Mouse (Mus musculus): Measurements from ENCODE around the gene 3830406C13Rik. TPM values are rescaled to one million over a fixed set of nuclear protein-coding genes. Genes with fewer than 3 reads are reported as not detected.

Gene 3830406C13Rik
- polyA plus RNA-seq, 1 experiment from 2014 or later, result 37.4 TPM

DNA sequence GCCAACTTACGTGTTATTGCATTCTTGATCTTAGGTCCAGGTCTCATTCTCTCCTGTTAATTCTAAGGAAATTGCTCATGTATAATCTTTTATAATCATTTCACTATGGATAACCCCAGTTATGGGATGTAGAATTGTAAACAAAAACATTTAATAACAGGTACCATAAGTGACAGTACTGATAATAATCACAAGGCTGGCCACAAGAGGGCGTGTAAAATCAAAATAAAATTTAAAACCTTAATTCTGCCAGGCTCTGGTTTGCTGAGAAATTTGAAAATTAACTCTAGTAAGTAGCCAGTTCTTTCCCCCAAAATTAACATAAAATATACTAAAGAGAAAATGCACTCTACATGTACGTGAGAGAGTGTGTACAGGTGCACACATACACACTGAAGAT lies 16.7 kb downstream of the 3830406C13Rik start:
- WGBS, result 69% methylated on average over 3 of the region's 3 CpGs
- ATAC-seq (ENCODE audit: low read depth), result no peak
- Histone ChIP-seq H3K27ac (ENCODE audit: low read depth, low read length) (no peak overlapping the region), H3K9ac (replicated peaks; ENCODE audit: low read depth, low read length) (no peak overlapping the region), H3K4me3 (ENCODE audit: low read depth, low read length) (no peak overlapping the region), H3K36me3 (ENCODE audit: control insufficient read depth, insufficient read depth, low read length) (no peaks in the 10 kb centered on the region), H3K9me3 (ENCODE audit: control insufficient read depth, low read length) (no peaks in the 10 kb centered on the region), H3K4me2 (ENCODE audit: low read depth, low read length) (no peak overlapping the region), H3K27me3 (ENCODE audit: control insufficient read depth, insufficient read depth, low read length) (no peaks in the 10 kb centered on the region), H3K4me1 (ENCODE audit: control insufficient read depth, insufficient read depth, low read length) (no peaks in the 10 kb centered on the region)

GRCm38 (mm10) chr14:12303106-12303505 lies 19.1 kb downstream of the 3830406C13Rik start:
- H3K4me2 ChIP-seq (ENCODE audit: low read depth, low read length), result no peak overlapping the region
- H3K36me3 ChIP-seq (ENCODE audit: control insufficient read depth, insufficient read depth, low read length), result no peaks in the 10 kb centered on the region
- H3K4me3 ChIP-seq (ENCODE audit: low read depth, low read length), result no peak overlapping the region
- H3K9ac ChIP-seq (replicated peaks; ENCODE audit: low read depth, low read length), result no peak overlapping the region
- H3K27me3 ChIP-seq (ENCODE audit: control insufficient read depth, insufficient read depth, low read length), result no peaks in the 10 kb centered on the region
- no peaks in the 10 kb centered on the region for H3K9me3 ChIP-seq (ENCODE audit: control insufficient read depth, low read length)
- H3K4me1 ChIP-seq (ENCODE audit: control insufficient read depth, insufficient read depth, low read length), result no peaks in the 10 kb centered on the region
- no peak overlapping the region for H3K27ac ChIP-seq (ENCODE audit: low read depth, low read length)
- ATAC-seq (ENCODE audit: low read depth), result no peak
- WGBS, result 58% methylated on average over 2 of the region's 2 CpGs

DNA sequence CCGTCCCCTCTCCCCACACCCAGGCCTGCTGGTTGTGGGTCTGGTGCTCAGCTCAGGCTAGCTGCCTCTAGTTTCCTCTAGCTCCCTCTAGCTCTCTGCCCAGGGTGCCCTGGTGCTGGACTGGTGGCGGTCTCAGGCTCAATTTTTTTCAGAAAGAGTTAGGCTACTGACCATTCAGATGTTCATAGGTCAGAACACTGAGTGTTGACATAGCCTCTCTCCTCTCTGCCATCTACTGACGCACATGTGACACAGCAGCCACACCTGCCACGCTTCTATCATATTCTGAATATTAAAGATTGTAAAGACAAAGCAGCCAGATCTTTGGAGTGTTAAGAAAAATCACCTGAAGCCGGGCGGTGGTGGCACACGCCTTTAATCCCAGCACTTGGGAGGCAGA lies 49.6 kb downstream of the 3830406C13Rik start:
- Histone ChIP-seq H3K27ac (ENCODE audit: low read depth, low read length) (no peak overlapping the region), H3K4me3 (ENCODE audit: low read depth, low read length) (no peak overlapping the region), H3K4me1 (ENCODE audit: control insufficient read depth, insufficient read depth, low read length) (no peaks in the 10 kb centered on the region), H3K4me2 (ENCODE audit: low read depth, low read length) (no peak overlapping the region), H3K9ac (replicated peaks; ENCODE audit: low read depth, low read length) (no peak overlapping the region), H3K9me3 (ENCODE audit: control insufficient read depth, low read length) (no peaks in the 10 kb centered on the region), H3K27me3 (ENCODE audit: control insufficient read depth, insufficient read depth, low read length) (peaks cover 50% of the 10 kb centered on the region), H3K36me3 (ENCODE audit: control insufficient read depth, insufficient read depth, low read length) (no peaks in the 10 kb centered on the region)
- ATAC-seq (ENCODE audit: low read depth), result no peak
- 87% methylated on average over 7 of the region's 7 CpGs for WGBS

DNA sequence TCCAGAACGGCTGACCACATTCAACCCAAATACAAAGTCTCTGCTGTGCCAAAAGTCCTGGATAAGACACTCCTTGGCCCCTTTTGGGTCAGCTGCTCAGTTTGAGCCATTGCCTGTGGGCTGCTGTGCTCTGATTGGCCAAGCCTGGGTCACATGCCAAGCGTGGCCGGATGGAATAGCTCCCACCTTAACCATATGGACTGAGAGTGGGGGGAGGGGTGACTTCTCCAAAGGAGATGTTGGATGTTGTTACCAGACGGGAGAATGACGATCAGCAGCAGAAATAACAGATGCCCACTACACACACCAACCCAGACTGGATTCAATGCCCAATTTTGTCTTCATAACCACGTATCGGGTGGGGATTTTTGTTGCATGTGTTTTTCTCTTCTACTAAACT lies 51.0 kb downstream of the 3830406C13Rik start:
- ATAC-seq (ENCODE audit: low read depth), result no peak
- Histone ChIP-seq H3K9ac (replicated peaks; ENCODE audit: low read depth, low read length) (no peak overlapping the region), H3K4me2 (ENCODE audit: low read depth, low read length) (no peak overlapping the region), H3K4me1 (ENCODE audit: control insufficient read depth, insufficient read depth, low read length) (no peaks in the 10 kb centered on the region), H3K36me3 (ENCODE audit: control insufficient read depth, insufficient read depth, low read length) (no peaks in the 10 kb centered on the region), H3K9me3 (ENCODE audit: control insufficient read depth, low read length) (no peaks in the 10 kb centered on the region), H3K27me3 (ENCODE audit: control insufficient read depth, insufficient read depth, low read length) (peaks cover 57% of the 10 kb centered on the region), H3K4me3 (ENCODE audit: low read depth, low read length) (no peak overlapping the region), H3K27ac (ENCODE audit: low read depth, low read length) (no peak overlapping the region)
- WGBS, result 53% methylated on average over 7 of the region's 7 CpGs

GRCm38 (mm10) chr14:12337421-12337997 lies 53.5 kb downstream of the 3830406C13Rik start:
- Histone ChIP-seq H3K4me3 (ENCODE audit: low read depth, low read length) (no peak overlapping the region), H3K36me3 (ENCODE audit: control insufficient read depth, insufficient read depth, low read length) (no peaks in the 10 kb centered on the region), H3K27me3 (ENCODE audit: control insufficient read depth, insufficient read depth, low read length) (peaks cover 69% of the 10 kb centered on the region), H3K4me1 (ENCODE audit: control insufficient read depth, insufficient read depth, low read length) (no peaks in the 10 kb centered on the region), H3K27ac (ENCODE audit: low read depth, low read length) (no peak overlapping the region), H3K9me3 (ENCODE audit: control insufficient read depth, low read length) (no peaks in the 10 kb centered on the region), H3K9ac (replicated peaks; ENCODE audit: low read depth, low read length) (no peak overlapping the region), H3K4me2 (ENCODE audit: low read depth, low read length) (no peak overlapping the region)
- WGBS, result 4% methylated on average over 8 of the region's 8 CpGs
- peak; percentile 1; the same call in 1 of the 2 replicates for ATAC-seq (ENCODE audit: low read depth)

DNA sequence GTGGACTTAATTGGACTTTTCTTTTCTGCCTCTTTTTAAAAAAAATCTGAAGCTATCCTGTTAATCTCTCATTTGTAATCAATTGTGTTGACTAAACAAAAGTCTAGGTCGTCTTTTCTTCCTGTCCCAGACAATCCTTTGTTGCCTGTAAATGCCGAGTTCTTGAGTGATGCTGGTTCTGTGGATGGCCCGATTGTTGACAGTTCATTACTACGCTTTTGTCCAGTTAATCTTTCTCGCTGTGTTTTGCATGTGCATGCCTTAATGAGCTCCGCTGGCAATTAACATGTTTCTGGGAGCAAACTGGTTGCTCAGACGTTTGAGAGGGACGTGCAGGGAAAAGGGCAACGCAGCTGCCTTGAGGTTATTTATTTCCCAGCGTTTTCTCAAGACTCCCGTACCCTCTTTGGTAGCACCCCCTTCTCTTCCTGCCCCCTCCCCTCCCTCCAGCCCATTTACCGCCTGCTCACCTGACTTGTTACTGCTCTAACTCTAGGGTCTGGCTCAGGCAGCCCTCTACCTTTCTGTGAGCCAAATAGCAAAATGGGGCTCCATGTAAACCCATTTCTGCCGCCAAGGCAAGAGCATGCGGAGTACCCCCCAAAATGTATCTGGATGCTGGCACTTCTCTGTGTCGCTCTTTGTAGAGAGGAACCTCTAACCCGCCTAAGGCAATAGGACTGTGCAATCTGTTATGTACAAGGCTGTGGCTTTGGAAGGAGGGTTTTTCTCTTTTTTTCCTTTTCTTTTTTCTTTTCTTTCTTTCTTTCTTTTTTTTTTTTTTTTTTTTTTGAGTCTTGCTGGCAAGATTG lies 54.2 kb downstream of the 3830406C13Rik start:
- WGBS, result under 1% methylated on average over 16 of the region's 16 CpGs
- Histone ChIP-seq H3K4me2 (ENCODE audit: low read depth, low read length) (no peak overlapping the region), H3K36me3 (ENCODE audit: control insufficient read depth, insufficient read depth, low read length) (no peaks in the 10 kb centered on the region), H3K27ac (ENCODE audit: low read depth, low read length) (no peak overlapping the region), H3K9ac (replicated peaks; ENCODE audit: low read depth, low read length) (no peak overlapping the region), H3K4me3 (ENCODE audit: low read depth, low read length) (no peak overlapping the region), H3K4me1 (ENCODE audit: control insufficient read depth, insufficient read depth, low read length) (no peaks in the 10 kb centered on the region), H3K9me3 (ENCODE audit: control insufficient read depth, low read length) (no peaks in the 10 kb centered on the region), H3K27me3 (ENCODE audit: control insufficient read depth, insufficient read depth, low read length) (peaks cover 72% of the 10 kb centered on the region)
- peak; percentile 49; the same call in 1 of the 2 replicates for ATAC-seq (ENCODE audit: low read depth)

DNA sequence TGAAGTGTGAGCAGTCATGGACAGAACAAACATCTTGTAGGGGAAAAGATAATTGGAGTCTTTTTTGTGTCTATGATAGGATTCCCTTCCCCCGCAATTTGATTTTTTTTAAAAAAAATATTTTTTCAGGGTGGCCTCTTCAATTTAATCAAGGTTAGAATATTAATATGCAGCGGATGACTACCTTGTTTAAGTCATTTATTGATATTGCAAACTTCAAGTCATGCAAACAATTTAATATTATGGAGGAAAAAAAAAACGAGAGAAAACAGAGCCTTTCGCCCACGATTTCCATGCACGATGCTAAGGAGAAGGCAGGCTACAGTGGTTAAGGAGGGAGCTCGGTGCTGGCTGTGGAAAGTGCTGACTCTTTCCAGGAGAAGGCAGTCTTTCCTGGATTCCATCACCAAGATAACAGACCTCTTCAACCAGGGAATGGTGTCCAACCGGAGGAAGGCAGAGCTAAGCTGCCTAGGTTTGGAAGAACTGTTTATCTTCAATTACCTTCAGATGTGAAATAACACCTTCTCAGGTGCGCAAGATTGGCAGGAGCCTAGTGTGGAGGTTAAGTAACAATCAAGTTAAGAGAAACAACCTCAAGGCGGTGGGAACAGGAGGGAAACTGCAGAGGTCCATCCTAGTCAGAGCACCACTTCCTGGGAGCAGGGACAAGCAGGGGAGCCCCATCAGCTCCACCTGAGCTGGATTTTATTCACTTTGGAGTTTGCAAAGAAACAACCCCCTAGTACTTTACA lies 55.0 kb downstream of the 3830406C13Rik start:
- Histone ChIP-seq H3K36me3 (ENCODE audit: control insufficient read depth, insufficient read depth, low read length) (no peaks in the 10 kb centered on the region), H3K9me3 (ENCODE audit: control insufficient read depth, low read length) (no peaks in the 10 kb centered on the region), H3K4me3 (ENCODE audit: low read depth, low read length) (no peak overlapping the region), H3K27ac (ENCODE audit: low read depth, low read length) (no peak overlapping the region), H3K4me1 (ENCODE audit: control insufficient read depth, insufficient read depth, low read length) (no peaks in the 10 kb centered on the region), H3K4me2 (ENCODE audit: low read depth, low read length) (no peak overlapping the region), H3K27me3 (ENCODE audit: control insufficient read depth, insufficient read depth, low read length) (peaks cover 76% of the 10 kb centered on the region), H3K9ac (replicated peaks; ENCODE audit: low read depth, low read length) (no peak overlapping the region)
- WGBS, result 2% methylated on average over 10 of the region's 10 CpGs
- no peak for ATAC-seq (ENCODE audit: low read depth)

DNA sequence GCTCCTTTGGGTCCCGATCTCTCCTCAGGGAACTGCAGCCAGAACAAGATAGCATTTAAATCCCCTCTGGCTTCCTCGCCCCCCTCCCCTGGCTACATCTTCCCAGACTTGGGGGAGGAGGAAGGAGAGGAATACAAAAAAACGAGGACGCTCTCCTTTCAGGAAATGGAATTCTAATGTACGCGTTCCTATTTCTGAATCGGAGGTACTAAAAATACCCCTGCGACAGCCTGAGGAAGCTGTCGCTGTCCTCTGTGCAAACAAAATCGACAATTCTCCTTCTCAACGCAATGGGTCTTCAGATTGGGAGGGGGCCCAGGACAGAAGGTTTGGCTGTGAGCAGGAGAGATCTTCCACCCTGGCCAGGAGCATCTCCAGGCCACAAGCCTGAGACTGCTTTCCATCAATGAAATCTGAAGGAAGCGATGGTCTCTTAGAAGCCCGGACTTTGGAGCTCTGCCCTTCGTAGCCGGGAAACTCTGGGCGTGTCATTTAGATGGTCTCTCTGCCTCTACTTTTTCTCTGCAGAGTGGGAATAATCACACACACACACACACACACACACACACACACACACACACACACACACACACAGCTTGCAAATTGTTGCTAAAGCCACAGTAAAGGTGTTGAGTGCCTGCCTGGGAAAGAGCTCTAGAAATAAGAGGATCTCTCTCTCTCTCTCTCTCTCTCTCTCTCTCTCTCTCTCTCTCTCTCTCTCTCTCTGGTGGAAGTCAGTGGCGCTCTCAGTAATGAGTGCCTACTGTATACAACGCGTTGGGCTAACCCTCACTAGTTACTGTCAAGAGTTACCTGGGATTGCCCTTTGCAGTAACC lies 56.5 kb downstream of the 3830406C13Rik start:
- H3K4me1 ChIP-seq (ENCODE audit: control insufficient read depth, insufficient read depth, low read length), result 0 out of 2 replicates have a peak, but pooled peaks cover 4% of the 10 kb centered on the region
- no peaks in the 10 kb centered on the region for H3K36me3 ChIP-seq (ENCODE audit: control insufficient read depth, insufficient read depth, low read length)
- WGBS, result 1% methylated on average over 19 of the region's 19 CpGs
- H3K4me3 ChIP-seq (ENCODE audit: low read depth, low read length), result no peak overlapping the region
- ATAC-seq (ENCODE audit: low read depth), result no peak
- H3K4me2 ChIP-seq (ENCODE audit: low read depth, low read length), result no peak overlapping the region
- H3K27me3 ChIP-seq (ENCODE audit: control insufficient read depth, insufficient read depth, low read length), result peaks cover 77% of the 10 kb centered on the region
- no peak overlapping the region for H3K27ac ChIP-seq (ENCODE audit: low read depth, low read length)
- no peak overlapping the region for H3K9ac ChIP-seq (replicated peaks; ENCODE audit: low read depth, low read length)
- no peaks in the 10 kb centered on the region for H3K9me3 ChIP-seq (ENCODE audit: control insufficient read depth, low read length)

Measured in neural tube, embryonic 14.5 days (tissue).